Mouse (Mus musculus) liver, embryonic 15.5 days (tissue): ENCODE results near the gene Slc16a9. TPM values are rescaled to one million over a fixed set of nuclear protein-coding genes. Genes with fewer than 3 reads are reported as not detected.

ENCODE experiments used
- ATAC-seq: fragments of 200-750 bp; cut with Nextera tagmentation; 2 replicates; pipeline ENCODE4 v1.8.0; 2017; ENCODE audit warnings: moderate number of reproducible peaks, mild to moderate bottlenecking, moderate library complexity; ENCODE audit not compliant: insufficient read depth
- H3K27ac ChIP-seq: fragments of 300-500 bp; sonication (generic); replicated peaks from 2 replicates; pipeline ENCODE4 v1.5.1; 2015; ENCODE audit warnings: mild to moderate bottlenecking, inconsistent platforms
- H3K27me3 ChIP-seq: fragments of 300-500 bp; sonication (generic); 2 replicates; pipeline ENCODE4 v1.6.1; 2015; ENCODE audit warnings: mild to moderate bottlenecking, inconsistent platforms
- H3K36me3 ChIP-seq: fragments of 300-500 bp; sonication (generic); replicated peaks from 2 replicates; pipeline ENCODE4 v1.6.1; 2015; ENCODE audit warnings: moderate library complexity, mild to moderate bottlenecking, inconsistent platforms
- H3K4me1 ChIP-seq: fragments of 300-500 bp; sonication (generic); replicated peaks from 2 replicates; pipeline ENCODE4 v1.6.1; 2015; ENCODE audit warnings: inconsistent platforms
- H3K4me2 ChIP-seq: fragments of 300-500 bp; sonication (generic); 2 replicates; pipeline ENCODE4 v1.6.1; 2015; ENCODE audit warnings: moderate library complexity, mild to moderate bottlenecking, inconsistent platforms
- H3K4me3 ChIP-seq: fragments of 300-500 bp; sonication (generic); replicated peaks from 2 replicates; pipeline ENCODE4 v1.5.1; 2015; ENCODE audit warnings: mild to moderate bottlenecking, inconsistent platforms
- H3K9ac ChIP-seq: fragments of 300-500 bp; sonication (generic); 2 replicates; pipeline ENCODE4 v1.6.1; 2015; ENCODE audit warnings: moderate library complexity, mild to moderate bottlenecking, inconsistent platforms
- H3K9me3 ChIP-seq: fragments of 300-500 bp; sonication (generic); replicated peaks from 2 replicates; pipeline ENCODE4 v1.6.1; 2016; ENCODE audit warnings: inconsistent platforms
- WGBS: fragments of 180-500 bp; shearing (Covaris S2); methylation state at CpG from one replicate; pipeline ENCODE4 v1.1.7; 2015; ENCODE audit warnings: mixed read lengths; ENCODE audit not compliant: insufficient replicate concordance; 5-methylcytosine and 5-hydroxymethylcytosine counted together
- polyA plus RNA-seq: library from polyadenylated mRNA; unstranded; fragments of >200 nt; fragmentation: Nextera tagmentation; extraction: Ambion mirVana; gene quantifications from 2 replicates; pipeline ENCODE4 v1.2.1, GENCODE M21; 2015

The Slc16a9 gene
- polyA plus RNA-seq, 1 experiment from 2014 or later, result 0.58 TPM

- Histone ChIP-seq H3K4me3 (no peak overlapping the region), H3K4me2 (no peak overlapping the region), H3K9me3 (no peaks in the 10 kb centered on the region), H3K27ac (no peak overlapping the region), H3K4me1 (no peaks in the 10 kb centered on the region; the same call in 1 of the 2 replicates), H3K27me3 (no peaks in the 10 kb centered on the region), H3K9ac (no peak overlapping the region), H3K36me3 (no peaks in the 10 kb centered on the region)
- WGBS, result 62% methylated on average over 5 of the region's 5 CpGs
- no peak for ATAC-seq
These were observed 60.8 kb downstream of the Slc16a9 start for GRCm38 (mm10) chr10:70305683-70306082.

DNA sequence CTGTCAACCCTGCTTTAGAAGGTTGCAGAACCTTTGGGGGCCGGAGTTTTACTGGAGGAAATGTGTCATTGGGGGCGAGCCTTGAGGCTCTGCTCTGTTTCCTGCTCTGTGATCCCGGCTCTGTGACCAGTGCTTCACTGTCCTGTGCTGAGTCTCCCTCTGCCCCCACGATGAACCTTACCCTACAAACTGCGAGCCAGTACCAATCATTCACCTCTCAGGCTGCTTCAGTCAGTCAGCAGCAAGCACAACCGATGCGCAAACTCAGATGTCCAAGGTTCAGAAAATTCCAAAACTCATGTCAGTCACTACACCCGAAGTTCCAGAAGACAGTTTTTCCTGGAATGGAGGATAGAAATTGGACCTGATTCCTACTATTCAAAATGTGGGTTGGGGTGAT lies 64.5 kb downstream of the Slc16a9 start:
- Histone ChIP-seq H3K9me3 (no peaks in the 10 kb centered on the region), H3K9ac (no peak overlapping the region), H3K27me3 (no peaks in the 10 kb centered on the region), H3K27ac (no peak overlapping the region), H3K4me2 (no peak overlapping the region), H3K4me1 (no peaks in the 10 kb centered on the region), H3K4me3 (no peak overlapping the region), H3K36me3 (no peaks in the 10 kb centered on the region)
- WGBS, result 74% methylated on average over 8 of the region's 8 CpGs
- ATAC-seq, result no peak

DNA sequence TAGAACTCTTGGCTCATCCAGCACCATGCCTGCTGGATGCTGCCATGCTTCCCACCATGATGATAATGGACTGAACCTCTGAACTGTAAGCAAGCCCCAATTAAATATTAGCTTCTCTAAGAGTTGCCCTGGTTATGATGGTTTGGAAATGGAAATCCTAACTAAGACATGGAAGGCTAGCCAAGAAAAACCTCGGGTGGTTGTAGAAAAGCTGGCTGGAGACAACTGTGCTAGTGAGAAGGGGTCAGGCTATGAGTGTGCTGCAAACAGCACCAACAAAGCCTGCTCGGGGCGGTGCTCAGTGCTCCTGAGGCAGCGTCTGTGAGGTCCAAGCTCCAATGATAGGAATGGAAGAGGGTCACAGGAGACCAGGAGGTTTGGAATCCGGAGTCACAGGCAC lies 65.7 kb downstream of the Slc16a9 start:
- no peak overlapping the region for H3K27ac ChIP-seq

GRCm38 (mm10) chr10:70315895-70316294 lies 71.0 kb downstream of the Slc16a9 start:
- Histone ChIP-seq H3K27me3 (no peaks in the 10 kb centered on the region), H3K9me3 (no peaks in the 10 kb centered on the region), H3K36me3 (no peaks in the 10 kb centered on the region), H3K4me1 (no peaks in the 10 kb centered on the region), H3K27ac (no peak overlapping the region), H3K4me2 (no peak overlapping the region), H3K9ac (no peak overlapping the region), H3K4me3 (no peak overlapping the region)
- 71% methylated on average over 6 of the region's 6 CpGs for WGBS
- ATAC-seq, result no peak

More for the DNA sequence above, 65.7 kb downstream of the Slc16a9 start:
- Histone ChIP-seq H3K27me3 (no peaks in the 10 kb centered on the region), H3K4me1 (no peaks in the 10 kb centered on the region), H3K9ac (no peak overlapping the region), H3K9me3 (no peaks in the 10 kb centered on the region), H3K4me3 (no peak overlapping the region), H3K4me2 (no peak overlapping the region), H3K36me3 (no peaks in the 10 kb centered on the region)
- WGBS, result 52% methylated on average over 5 of the region's 5 CpGs
- ATAC-seq, result no peak

- H3K4me1 ChIP-seq, result no peaks in the 10 kb centered on the region
- H3K27me3 ChIP-seq, result no peaks in the 10 kb centered on the region
- no peaks in the 10 kb centered on the region for H3K36me3 ChIP-seq
- H3K27ac ChIP-seq, result no peak overlapping the region
- no peaks in the 10 kb centered on the region for H3K9me3 ChIP-seq
- no peak overlapping the region for H3K4me2 ChIP-seq
- H3K9ac ChIP-seq, result no peak overlapping the region
- WGBS, result 71% methylated on average over 7 of the region's 7 CpGs
- H3K4me3 ChIP-seq, result no peak overlapping the region
- ATAC-seq, result no peak
These were observed 72.0 kb downstream of the Slc16a9 start for GRCm38 (mm10) chr10:70316856-70317255.

DNA sequence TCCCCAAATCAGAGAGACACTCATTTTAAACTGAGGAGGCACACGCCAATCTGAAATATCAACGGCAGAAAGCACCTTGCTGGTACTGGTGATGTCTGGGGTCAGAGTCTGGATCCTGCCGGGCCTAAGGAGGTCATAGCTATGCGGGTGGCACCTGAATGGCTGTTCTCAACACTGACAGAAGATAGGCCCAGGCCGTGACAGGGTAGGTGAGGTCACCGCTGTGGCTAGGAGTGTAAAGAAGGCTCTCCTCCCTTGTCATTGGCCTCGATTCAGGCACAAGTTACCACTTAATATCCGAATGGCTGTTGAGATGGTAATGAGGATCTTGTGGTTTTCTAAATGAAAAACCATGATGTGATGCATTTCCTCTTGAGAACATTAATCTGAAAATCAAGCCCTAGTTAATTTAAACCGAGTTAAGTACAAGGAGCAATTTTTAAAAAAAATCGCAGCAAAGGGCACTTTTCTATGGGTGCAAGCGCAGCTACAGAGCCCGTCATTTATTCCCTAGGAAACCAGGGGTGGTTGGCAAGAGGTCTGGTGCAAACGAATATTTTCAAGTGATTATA lies 72.6 kb downstream of the Slc16a9 start:
- H3K4me3 ChIP-seq, result no peak overlapping the region
- WGBS, result 65% methylated on average over 13 of the region's 13 CpGs

DNA sequence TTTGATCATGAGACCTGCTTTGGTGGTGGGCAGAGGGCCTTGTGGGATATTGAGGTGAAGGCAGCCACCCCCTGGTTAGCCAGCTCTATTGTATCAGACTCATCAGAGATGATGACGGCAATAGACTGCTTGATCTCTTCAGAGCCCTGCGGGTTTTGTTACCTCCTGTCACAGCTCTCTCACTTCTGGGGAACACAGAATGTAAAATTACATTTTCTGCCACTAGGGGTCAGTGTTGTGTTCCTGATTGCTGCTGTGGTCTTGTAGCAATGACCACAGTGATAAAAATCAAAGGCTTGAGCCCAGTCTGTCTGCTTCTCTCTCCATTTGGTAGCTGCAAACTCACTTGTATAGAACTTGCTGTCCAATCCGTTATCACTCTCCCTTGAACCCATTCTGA lies 73.7 kb downstream of the Slc16a9 start:
- Histone ChIP-seq H3K4me3 (no peak overlapping the region), H3K4me1 (no peaks in the 10 kb centered on the region), H3K27ac (no peak overlapping the region), H3K9ac (no peak overlapping the region), H3K27me3 (no peaks in the 10 kb centered on the region), H3K4me2 (no peak overlapping the region), H3K36me3 (no peaks in the 10 kb centered on the region), H3K9me3 (no peaks in the 10 kb centered on the region)
- ATAC-seq, result no peak
- WGBS, result 2% methylated on average over 3 of the region's 3 CpGs

More for the DNA sequence above, 72.6 kb downstream of the Slc16a9 start:
- ATAC-seq, result no peak
- H3K27ac ChIP-seq, result no peak overlapping the region
- H3K36me3 ChIP-seq, result no peaks in the 10 kb centered on the region
- no peaks in the 10 kb centered on the region for H3K4me1 ChIP-seq
- H3K4me2 ChIP-seq, result no peak overlapping the region
- no peaks in the 10 kb centered on the region for H3K27me3 ChIP-seq
- no peak overlapping the region for H3K9ac ChIP-seq
- no peaks in the 10 kb centered on the region for H3K9me3 ChIP-seq

GRCm38 (mm10) chr10:70325518-70325917 lies 80.6 kb downstream of the Slc16a9 start:
- H3K4me1 ChIP-seq, result no peaks in the 10 kb centered on the region
- 34% methylated on average over 2 of the region's 2 CpGs for WGBS
- ATAC-seq, result no peak
- H3K9ac ChIP-seq, result no peak overlapping the region
- H3K4me2 ChIP-seq, result no peak overlapping the region
- no peak overlapping the region for H3K4me3 ChIP-seq
- H3K27me3 ChIP-seq, result no peaks in the 10 kb centered on the region
- no peaks in the 10 kb centered on the region for H3K36me3 ChIP-seq
- no peak overlapping the region for H3K27ac ChIP-seq
- no peaks in the 10 kb centered on the region for H3K9me3 ChIP-seq

DNA sequence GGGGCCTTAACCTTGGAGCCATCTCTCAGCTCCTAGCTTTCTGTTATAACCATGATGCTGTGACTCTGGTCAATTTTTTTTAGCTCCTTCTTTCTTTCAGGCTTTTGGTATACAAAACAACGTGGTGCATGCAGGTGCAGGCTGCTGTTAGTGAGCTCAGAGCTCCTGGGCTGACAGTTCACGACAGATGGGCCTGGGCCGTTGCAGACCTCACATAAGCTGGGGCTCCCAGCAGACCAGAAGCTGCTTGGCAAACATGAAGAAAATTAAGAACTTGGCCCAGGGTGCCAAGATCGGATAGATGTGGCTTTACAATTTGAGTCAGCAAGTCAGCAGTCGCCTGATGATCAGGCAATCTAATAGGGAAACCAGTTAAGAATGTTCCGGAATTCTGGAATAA lies 82.4 kb downstream of the Slc16a9 start:
- no peak overlapping the region for H3K9ac ChIP-seq
- H3K4me2 ChIP-seq, result no peak overlapping the region
- no peaks in the 10 kb centered on the region for H3K36me3 ChIP-seq
- no peak overlapping the region for H3K27ac ChIP-seq
- ATAC-seq, result no peak
- H3K27me3 ChIP-seq, result no peaks in the 10 kb centered on the region
- no peaks in the 10 kb centered on the region for H3K9me3 ChIP-seq
- H3K4me3 ChIP-seq, result no peak overlapping the region
- no peaks in the 10 kb centered on the region for H3K4me1 ChIP-seq
- WGBS, result 61% methylated on average over 6 of the region's 6 CpGs

DNA sequence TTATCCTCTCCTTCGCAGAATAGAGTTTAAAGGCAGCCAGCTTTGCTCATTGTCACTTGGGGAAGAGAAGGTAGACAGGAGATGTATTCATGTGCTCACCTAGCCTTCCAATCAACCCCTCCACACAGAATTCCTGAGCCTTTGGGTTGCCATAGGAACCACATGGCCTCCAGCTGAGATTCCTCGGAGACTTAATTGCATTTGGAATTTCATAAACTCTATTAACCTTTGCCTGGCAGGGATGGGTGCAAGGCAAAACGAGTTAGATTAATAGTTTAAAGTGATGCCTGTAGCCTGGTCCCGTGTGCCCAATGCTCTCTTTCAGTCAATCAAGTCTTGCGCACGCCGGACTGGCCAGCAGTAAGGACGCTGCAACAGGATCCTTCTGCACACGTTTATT lies 83.2 kb downstream of the Slc16a9 start:
- Histone ChIP-seq H3K27ac (no peak overlapping the region), H3K9ac (no peak overlapping the region), H3K36me3 (no peaks in the 10 kb centered on the region), H3K4me2 (no peak overlapping the region), H3K27me3 (no peaks in the 10 kb centered on the region), H3K4me1 (no peaks in the 10 kb centered on the region), H3K4me3 (no peak overlapping the region), H3K9me3 (no peaks in the 10 kb centered on the region)
- ATAC-seq, result no peak
- WGBS, result 63% methylated on average over 9 of the region's 9 CpGs
